In the genomic region with DNA sequence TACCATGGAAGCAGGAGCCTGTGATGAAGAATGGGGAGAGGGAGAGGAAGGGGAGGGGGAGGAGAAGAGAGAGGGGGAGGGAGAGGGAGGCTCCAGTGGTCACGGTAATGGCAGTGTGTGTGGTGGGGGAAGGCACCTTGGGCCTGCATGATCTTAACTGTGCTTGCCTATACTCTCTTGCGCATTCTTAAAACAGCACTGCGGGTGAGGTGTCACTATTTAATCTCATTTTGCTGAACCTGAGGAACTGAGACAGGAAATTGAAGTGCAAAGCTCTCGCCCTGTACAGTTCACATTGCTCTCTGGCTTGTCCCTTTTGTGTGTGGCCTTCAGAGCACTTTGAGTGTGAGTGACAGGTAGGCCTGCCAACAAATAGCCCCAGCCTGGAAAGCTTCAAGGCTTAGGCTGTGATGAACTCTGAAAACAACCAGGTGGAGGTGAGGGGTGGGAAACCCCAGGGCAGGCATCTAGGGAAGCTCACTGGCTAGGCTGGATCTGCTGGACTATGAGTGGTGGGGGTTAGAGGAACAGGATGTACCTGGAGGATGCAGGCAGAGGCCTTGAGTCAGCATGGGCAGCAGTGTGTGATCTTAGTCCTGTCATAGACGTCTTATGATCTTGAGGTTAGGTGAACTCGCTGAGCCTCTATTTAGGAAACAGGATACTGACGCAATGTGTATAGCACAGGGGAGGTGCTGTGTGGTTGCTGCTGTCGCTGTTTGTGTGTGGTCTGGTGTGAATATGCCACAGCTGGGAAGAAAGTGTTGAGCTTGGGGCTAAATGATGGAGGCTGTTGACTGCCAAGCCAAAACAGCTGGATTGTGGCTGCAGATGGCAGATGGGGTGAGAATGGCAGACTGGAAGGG, we compare ENCODE assay signal across 16 mouse cellular contexts. TPM values are rescaled to one million over a fixed set of nuclear protein-coding genes. Genes with fewer than 3 reads are reported as not detected.
DNase-seq lines count a peak whose midpoint lies in the region; ATAC-seq lines count a peak whose summit lies in the region.
"Had no signal": no experiment of that assay in that cellular context is flagged by ENCODE, and none has a peak within 500 bp of the region (broad histone marks: within the 10 kb centered on the region; RNA-seq: fewer than 3 reads in every experiment).

No protein-coding gene starts in this region.

- peaks cover 35% of the 10 kb centered on the region for H3K4me1 ChIP-seq in forebrain, embryonic 15.5 days
- H3K4me1 ChIP-seq in forebrain, embryonic 14.5 days (ENCODE audit: control insufficient read depth, insufficient read depth, low read length) = peaks cover 16% of the 10 kb centered on the region
- H3K4me1 ChIP-seq: heart, embryonic 12.5 days; kidney, embryonic 15.5 days; limb, embryonic 15.5 days had no signal

- WGBS in forebrain, embryonic 15.5 days = 71% methylated on average over 8 of the region's 8 CpGs
- WGBS in forebrain, embryonic 14.5 days = 77% methylated on average over 8 of the region's 8 CpGs

- H3K9me3 ChIP-seq in forebrain, embryonic 15.5 days = peaks cover 2% of the 10 kb centered on the region; the same call in 1 of the 2 replicates
- no peaks in the 10 kb centered on the region for H3K9me3 ChIP-seq in forebrain, embryonic 14.5 days (replicated peaks; ENCODE audit: control insufficient read depth, low read length)
- H3K9me3 ChIP-seq: heart, embryonic 12.5 days; limb, embryonic 15.5 days had no signal

- peak overlapping the region; percentile 87 for H3K27ac ChIP-seq in forebrain, embryonic 15.5 days (replicated peaks)
- H3K27ac ChIP-seq in forebrain, embryonic 14.5 days (ENCODE audit: low read depth, low read length) = no peak overlapping the region
- H3K27ac ChIP-seq: hindbrain, embryonic 14.5 days; kidney, embryonic 15.5 days; left cerebral cortex, adult 2 months; limb, embryonic 15.5 days had no signal

- no peak overlapping the region for H3K4me2 ChIP-seq in forebrain, embryonic 15.5 days (replicated peaks)
- H3K4me2 ChIP-seq in forebrain, embryonic 14.5 days (ENCODE audit: low read length) = no peak overlapping the region
- H3K4me2 ChIP-seq: heart, embryonic 12.5 days; hindbrain, embryonic 14.5 days; kidney, embryonic 15.5 days; limb, embryonic 15.5 days had no signal

- no peak for DNase-seq in forebrain, embryonic 14.5 days (ENCODE audit: low spot score)
- DNase-seq in 3T3-L1 (ENCODE audit: low read depth, low spot score) = peak; percentile 3
- DNase-seq in cerebellum, adult 8-10 months = no peak
- DNase-seq in left cerebral cortex, adult 8-10 months (ENCODE audit: low spot score in 2 of 2) = no peak
- no peak for DNase-seq in cerebellum, adult 11 months
- DNase-seq: adrenal gland, postnatal 14 days; retina, postnatal 1 day had no signal

- H3K9ac ChIP-seq in forebrain, embryonic 15.5 days (replicated peaks) = no peak overlapping the region
- H3K9ac ChIP-seq in forebrain, embryonic 14.5 days (ENCODE audit: low read length) = no peak overlapping the region
- H3K9ac ChIP-seq: heart, embryonic 12.5 days; hindbrain, embryonic 14.5 days; kidney, embryonic 15.5 days; limb, embryonic 15.5 days had no signal

- ATAC-seq in forebrain, embryonic 15.5 days (replicated peaks) = no peak
- no peak for ATAC-seq in forebrain, embryonic 14.5 days
- ATAC-seq in common myeloid progenitor, adult 5-6 weeks (replicated peaks; ENCODE audit: low read depth, poor library complexity, severe bottlenecking) = peak; percentile 98
- peak; percentile 94 for ATAC-seq in neutrophil, adult 5-6 weeks (ENCODE audit: extremely low read depth, insufficient number of reproducible peaks, low FRiP score, poor library complexity, severe bottlenecking)
- ATAC-seq: lung, postnatal 0 days had no signal

- no peaks in the 10 kb centered on the region for H3K36me3 ChIP-seq in forebrain, embryonic 15.5 days
- H3K36me3 ChIP-seq in forebrain, embryonic 14.5 days (ENCODE audit: control insufficient read depth, insufficient read depth, low read length) = no peaks in the 10 kb centered on the region
- H3K36me3 ChIP-seq: heart, embryonic 12.5 days; kidney, embryonic 15.5 days; limb, embryonic 15.5 days had no signal

- no peak overlapping the region for H3K4me3 ChIP-seq in forebrain, embryonic 15.5 days
- H3K4me3 ChIP-seq in forebrain, embryonic 14.5 days (ENCODE audit: low read depth, low read length) = no peak overlapping the region
- H3K4me3 ChIP-seq: heart, embryonic 12.5 days; kidney, embryonic 15.5 days; left cerebral cortex, adult 2 months; limb, embryonic 15.5 days had no signal

- H3K27me3 ChIP-seq in forebrain, embryonic 15.5 days = no peaks in the 10 kb centered on the region
- H3K27me3 ChIP-seq in forebrain, embryonic 14.5 days (replicated peaks; ENCODE audit: control insufficient read depth, insufficient read depth, low read length) = no peaks in the 10 kb centered on the region
- H3K27me3 ChIP-seq: kidney, embryonic 15.5 days; limb, embryonic 15.5 days had no signal

RNA-seq across cellular contexts. Expression of gene Gm1043, which starts 18.2 kb away (rescaled TPM):
- 2.3 and 2.6 TPM in 2 replicates for polyA plus RNA-seq in forebrain, embryonic 15.5 days (2015; fragmentation: Nextera tagmentation; extraction: Ambion mirVana)
- 1.1 and 1.5 TPM in 2 replicates for polyA plus RNA-seq in forebrain, embryonic 14.5 days (2014; fragmentation: Nextera tagmentation; extraction: Ambion mirVana)
- not detected in 2 replicates for total RNA-seq in common myeloid progenitor, adult 5-6 weeks (2017)
- 9.0 and 9.5 TPM in 2 replicates for total RNA-seq in neutrophil, adult 5-6 weeks (2017)
- total RNA-seq in left cerebral cortex, adult 8-10 months (2022) = 10 to 100 TPM; 34.8 to 40.7 (median 36.0) TPM
- polyA plus RNA-seq: heart, embryonic 12.5 days; kidney, embryonic 15.5 days; lung, postnatal 0 days had no signal

Comparison
In these comparisons a context has a peak if more than half of its experiments do, and no peak if none do; other contexts are left out.
1. ATAC-seq: peak in common myeloid progenitor, adult 5-6 weeks (single experiment) and neutrophil, adult 5-6 weeks (single experiment); none in forebrain, embryonic 15.5 days (single experiment) and forebrain, embryonic 14.5 days (single experiment).